Mouse (Mus musculus) WW6 (cell line): Measurements from ENCODE around the gene Cyb5r4.
"Not testable (repeated sequence)": the region's sequence is repeated elsewhere in the genome, so short reads cannot be mapped to it uniquely, and the experiment has no call there.

Experiments
- DNase-seq: peaks from one replicate; pipeline ENCODE4 v3.0.0-alpha.2; 2013; ENCODE audit warnings: low read depth, low spot score

Gene Cyb5r4

GRCm38 (mm10) chr9:87025764-87026163 lies 4.0 kb downstream of the Cyb5r4 start:
- no peak for DNase-seq

GRCm38 (mm10) chr9:87027423-87028084 lies 5.7 kb downstream of the Cyb5r4 start:
- DNase-seq, result no peak

GRCm38 (mm10) chr9:87032196-87032595 lies 10.4 kb downstream of the Cyb5r4 start:
- no peak for DNase-seq

GRCm38 (mm10) chr9:87034831-87035580 lies 13.2 kb downstream of the Cyb5r4 start:
- no peak for DNase-seq

- no peak for DNase-seq
Observed at GRCm38 (mm10) chr9:87049425-87049824, 27.6 kb downstream of the Cyb5r4 start.

- no peak for DNase-seq
Observed at GRCm38 (mm10) chr9:87055547-87056235, 33.9 kb downstream of the Cyb5r4 start.

- no peak for DNase-seq
Observed at GRCm38 (mm10) chr9:87062337-87062736, 40.5 kb downstream of the Cyb5r4 start.

- no peak for DNase-seq
Observed at GRCm38 (mm10) chr9:87068160-87068559, 46.3 kb downstream of the Cyb5r4 start.

- not testable (repeated sequence) for DNase-seq
Observed at GRCm38 (mm10) chr9:87071566-87071965, 49.8 kb downstream of the Cyb5r4 start.

GRCm38 (mm10) chr9:87077919-87078318 lies 56.1 kb downstream of the Cyb5r4 start:
- no peak for DNase-seq

- DNase-seq, result no peak
Observed at GRCm38 (mm10) chr9:87079511-87079910, 57.7 kb downstream of the Cyb5r4 start.

- DNase-seq, result no peak
Observed at GRCm38 (mm10) chr9:87086991-87087390, 65.2 kb downstream of the Cyb5r4 start.

- no peak for DNase-seq
Observed at GRCm38 (mm10) chr9:87097989-87098388, 76.2 kb downstream of the Cyb5r4 start.

GRCm38 (mm10) chr9:87115019-87115418 lies 93.2 kb downstream of the Cyb5r4 start:
- DNase-seq, result no peak

- no peak for DNase-seq
Observed at GRCm38 (mm10) chr9:87115456-87115931, 93.7 kb downstream of the Cyb5r4 start.

- DNase-seq, result no peak
Observed at GRCm38 (mm10) chr9:87115978-87116377, 94.2 kb downstream of the Cyb5r4 start.

GRCm38 (mm10) chr9:87118996-87119395 lies 97.2 kb downstream of the Cyb5r4 start:
- no peak for DNase-seq

GRCm38 (mm10) chr9:87121956-87122493 lies 100.2 kb downstream of the Cyb5r4 start:
- DNase-seq, result no peak

GRCm38 (mm10) chr9:87127046-87127445 lies 105.2 kb downstream of the Cyb5r4 start:
- not testable (repeated sequence) for DNase-seq
